Mouse (Mus musculus) megakaryocyte, embryonic 14.5 days (primary cell): Measurements from ENCODE around the gene Hmgb1. TPM values are rescaled to one million over a fixed set of nuclear protein-coding genes. Genes with fewer than 3 reads are reported as not detected.

ENCODE experiments used
- H3K27me3 ChIP-seq: replicated peaks from 2 replicates; pipeline ENCODE3; 2012; ENCODE audit warnings: inconsistent platforms
- H3K36me3 ChIP-seq: replicated peaks from 2 replicates; pipeline ENCODE3; 2012; ENCODE audit warnings: low read length, inconsistent platforms, mixed read lengths
- H3K4me1 ChIP-seq: 2 replicates; pipeline ENCODE4 v1.6.1; 2012; ENCODE audit warnings: inconsistent platforms
- H3K4me3 ChIP-seq: replicated peaks from 2 replicates; pipeline ENCODE3; 2012; ENCODE audit warnings: moderate library complexity, mild to moderate bottlenecking, inconsistent platforms
- H3K9me3 ChIP-seq: 2 replicates; pipeline ENCODE4 v1.6.1; 2012; ENCODE audit warnings: inconsistent platforms
- FLI1 ChIP-seq: IDR thresholded peaks from 2 replicates; pipeline ENCODE4 v1.6.1; 2012; ENCODE audit warnings: low read length, inconsistent platforms, mixed read lengths
- GATA1 ChIP-seq: IDR thresholded peaks from 3 replicates; pipeline ENCODE4 v1.6.1; 2012; ENCODE audit warnings: mixed read lengths, low read length, inconsistent platforms, borderline replicate concordance
- polyA plus RNA-seq: library from polyadenylated mRNA; stranded (reverse); fragments of >175 nt; gene quantifications from 2 replicates; pipeline ENCODE4 v1.2.3, GENCODE M21; 2012; ENCODE audit warnings: low replicate concordance; ENCODE audit not compliant: insufficient read depth

Hmgb1 gene
- polyA plus RNA-seq, 1 experiment, result 484 TPM

DNA sequence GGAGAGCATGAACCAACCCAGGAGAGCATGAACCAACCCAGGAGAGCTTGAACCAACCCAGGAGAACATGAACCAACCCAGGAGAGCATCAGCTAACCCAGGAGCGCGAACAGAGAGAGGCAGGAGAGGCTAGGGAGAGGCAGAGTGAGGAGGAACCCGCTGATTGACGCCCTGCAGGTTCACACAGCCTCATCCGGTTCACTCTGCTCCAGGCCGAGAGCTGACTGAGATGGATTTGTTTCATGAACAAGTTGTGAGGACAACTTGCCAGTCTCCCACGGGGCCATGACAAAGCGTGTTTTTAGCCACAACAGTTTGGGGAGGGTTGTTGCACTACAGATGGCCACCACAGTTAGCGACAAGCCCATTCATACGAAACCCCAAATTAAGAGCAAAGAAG is 12.0 kb downstream of the Hmgb1 start:
- peak overlapping the region; percentile 64 for H3K4me3 ChIP-seq
- H3K9me3 ChIP-seq, result no peaks in the 10 kb centered on the region; the same call in 1 of the 2 replicates
- H3K27me3 ChIP-seq, result peaks cover 4% of the 10 kb centered on the region
- no peaks in the 10 kb centered on the region for H3K36me3 ChIP-seq
- H3K4me1 ChIP-seq, result peaks cover 16% of the 10 kb centered on the region
- TF ChIP-seq GATA1 (no peak), FLI1 (no peak)

GRCm38 (mm10) chr5:149170841-149171588 is 13.3 kb downstream of the Hmgb1 start:
- TF ChIP-seq GATA1 (no peak), FLI1 (no peak)
- H3K4me1 ChIP-seq, result peaks cover 16% of the 10 kb centered on the region
- peaks cover 4% of the 10 kb centered on the region for H3K27me3 ChIP-seq
- no peaks in the 10 kb centered on the region for H3K36me3 ChIP-seq
- no peak overlapping the region for H3K4me3 ChIP-seq
- no peaks in the 10 kb centered on the region; the same call in 1 of the 2 replicates for H3K9me3 ChIP-seq

- peaks cover 16% of the 10 kb centered on the region for H3K4me1 ChIP-seq
- H3K4me3 ChIP-seq, result no peak overlapping the region
- no peaks in the 10 kb centered on the region; the same call in 1 of the 2 replicates for H3K9me3 ChIP-seq
- TF ChIP-seq GATA1 (no peak), FLI1 (no peak)
- H3K27me3 ChIP-seq, result peaks cover 4% of the 10 kb centered on the region
- H3K36me3 ChIP-seq, result no peaks in the 10 kb centered on the region
Measured at GRCm38 (mm10) chr5:149168816-149169215, 15.5 kb downstream of the Hmgb1 start.

DNA sequence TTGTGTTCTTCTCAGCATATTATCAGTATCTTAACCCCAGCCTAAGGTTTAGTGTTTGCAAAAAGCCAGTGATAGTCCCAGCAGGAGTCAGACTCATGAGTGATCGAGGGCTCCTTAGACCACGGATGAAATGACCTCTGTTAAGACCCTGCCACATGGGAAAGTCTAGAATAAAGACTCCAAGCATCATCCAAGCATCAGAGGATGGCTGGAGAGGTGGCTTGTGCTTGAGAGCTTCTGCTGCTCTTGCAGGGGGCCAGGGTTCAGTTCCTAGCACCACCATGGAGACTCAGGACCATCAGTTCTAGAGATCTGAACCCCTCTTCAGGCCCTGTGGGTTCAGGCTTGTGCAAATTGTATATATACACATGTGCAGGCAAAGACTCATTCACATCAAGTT is 16.2 kb downstream of the Hmgb1 start:
- H3K9me3 ChIP-seq, result no peaks in the 10 kb centered on the region; the same call in 1 of the 2 replicates
- TF ChIP-seq GATA1 (no peak), FLI1 (no peak)
- H3K4me3 ChIP-seq, result no peak overlapping the region
- H3K4me1 ChIP-seq, result peaks cover 17% of the 10 kb centered on the region
- H3K27me3 ChIP-seq, result peaks cover 4% of the 10 kb centered on the region
- no peaks in the 10 kb centered on the region for H3K36me3 ChIP-seq

GRCm38 (mm10) chr5:149166011-149166410 is 18.3 kb downstream of the Hmgb1 start:
- Histone ChIP-seq H3K4me1 (peaks cover 12% of the 10 kb centered on the region), H3K4me3 (no peak overlapping the region), H3K9me3 (no peaks in the 10 kb centered on the region; the same call in 1 of the 2 replicates), H3K36me3 (no peaks in the 10 kb centered on the region), H3K27me3 (peaks cover 2% of the 10 kb centered on the region)
- TF ChIP-seq GATA1 (no peak), FLI1 (no peak)

GRCm38 (mm10) chr5:149164881-149165280 is 19.4 kb downstream of the Hmgb1 start:
- no peak overlapping the region for H3K4me3 ChIP-seq
- H3K27me3 ChIP-seq, result peaks cover 2% of the 10 kb centered on the region
- H3K36me3 ChIP-seq, result no peaks in the 10 kb centered on the region
- H3K4me1 ChIP-seq, result peaks cover 17% of the 10 kb centered on the region
- H3K9me3 ChIP-seq, result no peaks in the 10 kb centered on the region
- TF ChIP-seq GATA1 (no peak), FLI1 (no peak)

GRCm38 (mm10) chr5:149162890-149163289 is 21.4 kb downstream of the Hmgb1 start:
- no peak overlapping the region for H3K4me3 ChIP-seq
- H3K4me1 ChIP-seq, result peaks cover 17% of the 10 kb centered on the region
- no peaks in the 10 kb centered on the region for H3K27me3 ChIP-seq
- H3K36me3 ChIP-seq, result no peaks in the 10 kb centered on the region
- no peak for TF ChIP-seq FLI1
- no peak for TF ChIP-seq GATA1
- H3K9me3 ChIP-seq, result no peaks in the 10 kb centered on the region

DNA sequence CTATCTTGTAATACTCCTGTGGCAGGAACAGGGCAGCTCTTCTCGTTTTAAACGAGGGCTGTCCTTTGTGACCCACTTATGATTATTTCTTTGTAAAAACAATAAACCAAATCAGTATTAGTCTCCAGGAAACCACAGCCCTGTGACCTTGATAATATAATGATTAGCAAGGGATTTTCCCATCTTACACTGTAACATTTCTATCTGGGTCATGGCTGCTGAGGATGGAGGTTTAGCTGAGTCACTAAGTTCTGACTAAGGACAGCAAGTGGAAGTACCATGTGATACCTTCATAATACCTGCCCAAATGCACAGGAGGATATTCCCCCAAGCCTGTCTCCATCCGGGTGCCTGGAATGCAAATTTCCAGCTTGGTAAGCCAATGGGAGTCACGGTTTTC is 23.8 kb downstream of the Hmgb1 start:
- Histone ChIP-seq H3K4me1 (peaks cover 17% of the 10 kb centered on the region), H3K36me3 (no peaks in the 10 kb centered on the region), H3K9me3 (no peaks in the 10 kb centered on the region), H3K27me3 (peaks cover 4% of the 10 kb centered on the region), H3K4me3 (no peak overlapping the region)
- TF ChIP-seq FLI1, result no peak
- no peak for TF ChIP-seq GATA1

DNA sequence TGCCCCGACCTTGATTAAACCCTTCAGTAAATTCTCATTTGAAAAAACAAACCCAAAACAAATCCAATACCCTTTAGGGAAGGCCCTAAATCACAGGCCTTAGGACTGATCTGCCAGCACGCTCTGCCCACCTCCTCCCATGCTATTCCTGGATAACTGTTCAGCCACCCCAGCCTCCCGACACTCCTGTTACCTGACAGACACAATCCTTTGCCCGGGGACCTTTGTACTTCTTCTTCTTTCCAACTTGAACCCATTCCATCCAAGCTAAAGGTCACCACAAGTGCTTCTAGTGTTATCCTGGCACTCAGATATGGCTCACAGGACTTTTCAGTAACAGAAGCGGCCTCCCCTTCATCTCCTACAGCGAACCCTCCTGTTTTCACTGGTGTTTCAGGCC is 25.3 kb downstream of the Hmgb1 start:
- Histone ChIP-seq H3K36me3 (peaks cover 2% of the 10 kb centered on the region), H3K4me3 (no peak overlapping the region), H3K4me1 (peaks cover 17% of the 10 kb centered on the region), H3K9me3 (no peaks in the 10 kb centered on the region), H3K27me3 (peaks cover 4% of the 10 kb centered on the region)
- TF ChIP-seq FLI1, result no peak
- TF ChIP-seq GATA1, result no peak

DNA sequence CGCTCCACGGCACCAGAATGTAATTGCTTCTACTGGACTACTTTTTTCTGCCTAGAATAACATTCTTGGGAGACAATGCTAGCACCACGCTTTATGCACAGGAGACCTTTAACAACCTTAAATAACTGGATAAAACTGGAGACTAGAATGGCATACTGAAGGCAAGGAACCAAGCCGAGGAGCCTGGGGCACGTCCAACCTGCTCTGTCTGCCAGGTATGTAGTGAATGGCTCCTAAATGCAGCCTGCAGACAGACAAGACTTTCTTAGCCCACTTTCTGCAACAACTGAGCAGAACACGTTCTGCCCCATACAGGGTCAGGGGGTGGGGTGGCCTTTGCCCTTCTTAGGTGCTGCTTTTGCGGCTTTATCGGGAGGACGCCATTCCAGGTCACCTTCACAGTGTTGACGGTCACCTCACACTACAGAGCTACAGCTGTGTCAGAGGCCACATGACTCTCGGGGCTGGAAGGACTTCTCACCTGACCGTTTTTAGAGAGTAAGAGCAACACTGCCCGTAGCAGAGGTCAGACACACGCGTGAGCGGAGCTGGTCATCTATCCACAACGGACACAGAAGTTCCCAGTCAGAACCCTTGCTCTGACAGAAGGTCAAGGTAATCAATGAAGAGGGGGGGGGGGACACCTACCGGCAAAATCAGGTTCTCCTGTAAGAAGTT is 27.3 kb downstream of the Hmgb1 start:
- TF ChIP-seq FLI1 (no peak), GATA1 (no peak)
- peaks cover 2% of the 10 kb centered on the region for H3K36me3 ChIP-seq
- peaks cover 6% of the 10 kb centered on the region for H3K27me3 ChIP-seq
- H3K9me3 ChIP-seq, result no peaks in the 10 kb centered on the region
- no peak overlapping the region for H3K4me3 ChIP-seq
- peaks cover 10% of the 10 kb centered on the region; the same call in 1 of the 2 replicates for H3K4me1 ChIP-seq
